Mouse (Mus musculus): Measurements from ENCODE around the gene Fam126a. TPM values are rescaled to one million over a fixed set of nuclear protein-coding genes. Genes with fewer than 3 reads are reported as not detected.

Gene Fam126a
- polyA plus RNA-seq, 1 experiment = 47.7 TPM

- TF ChIP-seq POLR2A (IDR thresholded peaks at IDR 0.05; ENCODE audit: low read depth, low read length) (no peak), CTCF (IDR thresholded peaks at IDR 0.05; ENCODE audit: borderline replicate concordance, insufficient read depth, low read length) (no peak)
- no peaks in the 10 kb centered on the region for H3K4me1 ChIP-seq (ENCODE audit: control insufficient read depth, insufficient read depth, low read length)
- no peak overlapping the region for H3K27ac ChIP-seq (ENCODE audit: insufficient read depth, low read length)
- H3K4me3 ChIP-seq (ENCODE audit: insufficient read depth, low read length) = no peak overlapping the region
Measured at GRCm38 (mm10) chr5:23974994-23975575, 55.4 kb downstream of the Fam126a start.

- no peak for TF ChIP-seq POLR2A (IDR thresholded peaks at IDR 0.05; ENCODE audit: low read depth, low read length)
- TF ChIP-seq CTCF (IDR thresholded peaks at IDR 0.05; ENCODE audit: borderline replicate concordance, insufficient read depth, low read length) = no peak
- Histone ChIP-seq H3K27ac (ENCODE audit: insufficient read depth, low read length) (no peak overlapping the region), H3K4me1 (ENCODE audit: control insufficient read depth, insufficient read depth, low read length) (no peaks in the 10 kb centered on the region), H3K4me3 (ENCODE audit: insufficient read depth, low read length) (no peak overlapping the region)
Measured at GRCm38 (mm10) chr5:23967705-23968104, 62.8 kb downstream of the Fam126a start.

- Histone ChIP-seq H3K27ac (ENCODE audit: insufficient read depth, low read length) (no peak overlapping the region), H3K4me1 (ENCODE audit: control insufficient read depth, insufficient read depth, low read length) (no peaks in the 10 kb centered on the region), H3K4me3 (ENCODE audit: insufficient read depth, low read length) (no peak overlapping the region)
- TF ChIP-seq CTCF (IDR thresholded peaks at IDR 0.05; ENCODE audit: borderline replicate concordance, insufficient read depth, low read length) (no peak), POLR2A (IDR thresholded peaks at IDR 0.05; ENCODE audit: low read depth, low read length) (no peak)
Measured at GRCm38 (mm10) chr5:23964599-23965165, 65.8 kb downstream of the Fam126a start.

- TF ChIP-seq POLR2A (IDR thresholded peaks at IDR 0.05; ENCODE audit: low read depth, low read length) = no peak
- TF ChIP-seq CTCF (IDR thresholded peaks at IDR 0.05; ENCODE audit: borderline replicate concordance, insufficient read depth, low read length) = no peak
- H3K27ac ChIP-seq (ENCODE audit: insufficient read depth, low read length) = no peak overlapping the region
- H3K4me1 ChIP-seq (ENCODE audit: control insufficient read depth, insufficient read depth, low read length) = no peaks in the 10 kb centered on the region
- no peak overlapping the region for H3K4me3 ChIP-seq (ENCODE audit: insufficient read depth, low read length)
Measured at GRCm38 (mm10) chr5:23953047-23953446, 77.4 kb downstream of the Fam126a start.

- no peak for TF ChIP-seq CTCF (IDR thresholded peaks at IDR 0.05; ENCODE audit: borderline replicate concordance, insufficient read depth, low read length)
- TF ChIP-seq POLR2A (IDR thresholded peaks at IDR 0.05; ENCODE audit: low read depth, low read length) = no peak
- H3K4me1 ChIP-seq (ENCODE audit: control insufficient read depth, insufficient read depth, low read length) = no peaks in the 10 kb centered on the region
- H3K4me3 ChIP-seq (ENCODE audit: insufficient read depth, low read length) = no peak overlapping the region
- H3K27ac ChIP-seq (ENCODE audit: insufficient read depth, low read length) = no peak overlapping the region
Measured at GRCm38 (mm10) chr5:23948071-23948470, 82.4 kb downstream of the Fam126a start.

GRCm38 (mm10) chr5:23945056-23945455 is 85.4 kb downstream of the Fam126a start:
- no peak overlapping the region for H3K4me3 ChIP-seq (ENCODE audit: insufficient read depth, low read length)
- TF ChIP-seq POLR2A (IDR thresholded peaks at IDR 0.05; ENCODE audit: low read depth, low read length) (no peak), CTCF (IDR thresholded peaks at IDR 0.05; ENCODE audit: borderline replicate concordance, insufficient read depth, low read length) (no peak)
- no peaks in the 10 kb centered on the region for H3K4me1 ChIP-seq (ENCODE audit: control insufficient read depth, insufficient read depth, low read length)
- no peak overlapping the region for H3K27ac ChIP-seq (ENCODE audit: insufficient read depth, low read length)

- Histone ChIP-seq H3K4me1 (ENCODE audit: control insufficient read depth, insufficient read depth, low read length) (no peaks in the 10 kb centered on the region), H3K27ac (ENCODE audit: insufficient read depth, low read length) (no peak overlapping the region), H3K4me3 (ENCODE audit: insufficient read depth, low read length) (no peak overlapping the region)
- no peak for TF ChIP-seq CTCF (IDR thresholded peaks at IDR 0.05; ENCODE audit: borderline replicate concordance, insufficient read depth, low read length)
- no peak for TF ChIP-seq POLR2A (IDR thresholded peaks at IDR 0.05; ENCODE audit: low read depth, low read length)
Measured at GRCm38 (mm10) chr5:23943534-23943933, 87.0 kb downstream of the Fam126a start.

GRCm38 (mm10) chr5:23923481-23924165 is 106.9 kb downstream of the Fam126a start:
- H3K4me1 ChIP-seq (ENCODE audit: control insufficient read depth, insufficient read depth, low read length) = no peaks in the 10 kb centered on the region
- no peak overlapping the region for H3K4me3 ChIP-seq (ENCODE audit: insufficient read depth, low read length)
- no peak overlapping the region for H3K27ac ChIP-seq (ENCODE audit: insufficient read depth, low read length)
- TF ChIP-seq POLR2A (IDR thresholded peaks at IDR 0.05; ENCODE audit: low read depth, low read length) (no peak), CTCF (IDR thresholded peaks at IDR 0.05; ENCODE audit: borderline replicate concordance, insufficient read depth, low read length) (no peak)

GRCm38 (mm10) chr5:23922516-23923291 is 107.8 kb downstream of the Fam126a start:
- no peaks in the 10 kb centered on the region for H3K4me1 ChIP-seq (ENCODE audit: control insufficient read depth, insufficient read depth, low read length)
- TF ChIP-seq CTCF (IDR thresholded peaks at IDR 0.05; ENCODE audit: borderline replicate concordance, insufficient read depth, low read length) = no peak
- TF ChIP-seq POLR2A (IDR thresholded peaks at IDR 0.05; ENCODE audit: low read depth, low read length) = no peak
- no peak overlapping the region for H3K4me3 ChIP-seq (ENCODE audit: insufficient read depth, low read length)
- no peak overlapping the region for H3K27ac ChIP-seq (ENCODE audit: insufficient read depth, low read length)
